Mouse (Mus musculus) embryonic fibroblast, embryonic 13.5 days (primary cell): Measurements from ENCODE around the gene Fam49a.

Source experiments
- CTCF ChIP-seq: IDR thresholded peaks from 2 replicates; pipeline ENCODE4 v1.5.1; 2011; ENCODE audit warnings: mild to moderate bottlenecking, control low read depth, low read length, moderate library complexity, borderline replicate concordance; ENCODE audit not compliant: insufficient read depth
- POLR2A ChIP-seq: IDR thresholded peaks from 2 replicates; pipeline ENCODE4 v1.6.1; 2011; ENCODE audit warnings: low read depth, mild to moderate bottlenecking, control low read depth, low read length, moderate library complexity

GRCm38 (mm10) chr12:12323084-12323483 lies 61.1 kb downstream of the Fam49a start:
- TF ChIP-seq POLR2A (no peak), CTCF (no peak)
